Mouse (Mus musculus) midbrain, postnatal 0 days (tissue): ENCODE results near the gene Mapk8ip3. TPM values are rescaled to one million over a fixed set of nuclear protein-coding genes. Genes with fewer than 3 reads are reported as not detected.

Source experiments
- ATAC-seq: fragments of 200-750 bp; cut with Nextera tagmentation; 2 replicates; pipeline ENCODE4 v1.8.0; 2017; ENCODE audit warnings: moderate number of reproducible peaks, mild to moderate bottlenecking, moderate TSS enrichment, moderate library complexity; ENCODE audit not compliant: low FRiP score
- DNase-seq: peaks from one replicate; pipeline ENCODE4 v3.0.0-alpha.2; 2015; ENCODE audit warnings: low spot score
- H3K27ac ChIP-seq: fragments of 300-500 bp; sonication (generic); 2 replicates; pipeline ENCODE4 v1.5.1; 2014; ENCODE audit warnings: low read depth, mild to moderate bottlenecking, low read length, mixed read lengths
- H3K27me3 ChIP-seq: fragments of 300-500 bp; sonication (generic); 2 replicates; pipeline ENCODE4 v1.6.1; 2014; ENCODE audit warnings: low read length, control low read depth, mixed read lengths; ENCODE audit not compliant: insufficient read depth
- H3K36me3 ChIP-seq: fragments of 300-500 bp; sonication (generic); 2 replicates; pipeline ENCODE4 v1.6.1; 2014; ENCODE audit warnings: low read length, control low read depth, mixed read lengths; ENCODE audit not compliant: insufficient read depth
- H3K4me1 ChIP-seq: fragments of 300-500 bp; sonication (generic); 2 replicates; pipeline ENCODE4 v1.6.1; 2014; ENCODE audit warnings: mild to moderate bottlenecking, control low read depth, antibody characterized with exemption, low read length, mixed read lengths; ENCODE audit not compliant: insufficient read depth
- H3K4me2 ChIP-seq: fragments of 300-500 bp; sonication (generic); 2 replicates; pipeline ENCODE4 v1.6.1; 2014; ENCODE audit warnings: low read depth, mild to moderate bottlenecking, low read length, mixed read lengths; ENCODE audit not compliant: poor library complexity, severe bottlenecking
- H3K4me3 ChIP-seq: fragments of 300-500 bp; sonication (generic); 2 replicates; pipeline ENCODE4 v1.5.1; 2014; ENCODE audit warnings: low read depth, mild to moderate bottlenecking, low read length, moderate library complexity
- H3K9ac ChIP-seq: fragments of 300-500 bp; sonication (generic); replicated peaks from 2 replicates; pipeline ENCODE4 v1.6.1; 2014; ENCODE audit warnings: mild to moderate bottlenecking, low read length, moderate library complexity, mixed read lengths; ENCODE audit not compliant: poor library complexity, severe bottlenecking
- H3K9me3 ChIP-seq: fragments of 300-500 bp; sonication (generic); 2 replicates; pipeline ENCODE4 v1.6.1; 2016; ENCODE audit warnings: low read length, control low read depth
- CTCF ChIP-seq: IDR thresholded peaks from 2 replicates; pipeline ENCODE4 v1.5.1; 2016; ENCODE audit warnings: antibody characterized with exemption, mild to moderate bottlenecking
- WGBS: fragments of 180-500 bp; shearing (Covaris S2); extraction: QIAGEN DNeasy Blood & Tissue Kit; methylation state at CpG from one replicate; pipeline ENCODE4 v1.1.7; 2014; 5-methylcytosine and 5-hydroxymethylcytosine counted together
- polyA plus RNA-seq: library from polyadenylated mRNA; unstranded; fragments of >200 nt; fragmentation: Nextera tagmentation; extraction: Ambion mirVana; gene quantifications from 2 replicates; pipeline ENCODE4 v1.2.1, GENCODE M21; 2015
- total RNA-seq: library from RNA; depleted of rRNA; stranded (reverse); fragments of >200 nt; gene quantifications from 2 replicates; pipeline ENCODE4 v1.2.3, GENCODE M21; 2014; rRNA removed

Mapk8ip3 gene
- total RNA-seq: 153 and 168 TPM in 2 replicates
- polyA plus RNA-seq: 70.5 and 72.5 TPM in 2 replicates

- Histone ChIP-seq H3K4me1 (peaks cover 16% of the 10 kb centered on the region), H3K27me3 (no peaks in the 10 kb centered on the region), H3K4me2 (peak within 1 kb of the TSS; percentile 79), H3K9ac (peak within 1 kb of the TSS; percentile 92), H3K9me3 (no peaks in the 10 kb centered on the region), H3K4me3 (peak within 1 kb of the TSS; percentile 93), H3K36me3 (0 out of 2 replicates have a peak, but pooled peaks cover 2% of the 10 kb centered on the region), H3K27ac (peak within 1 kb of the TSS; percentile 86)
- DNase-seq: peak; percentile 96
- WGBS: under 1% methylated on average over 78 of the region's 78 CpGs
- TF ChIP-seq CTCF: peak; percentile 50
- peak; percentile 97 for ATAC-seq
Observed at GRCm38 (mm10) chr17:24936259-24937237, at the start of gene Mapk8ip3. Gene Mapk8ip3, minus strand, starts transcription at chr17:24936977.

- DNase-seq (no peak), ATAC-seq (peak; percentile 53)
- Histone ChIP-seq H3K4me2 (peak overlapping the region; percentile 62), H3K27ac (no peak overlapping the region), H3K9me3 (no peaks in the 10 kb centered on the region), H3K27me3 (no peaks in the 10 kb centered on the region), H3K9ac (no peak overlapping the region), H3K4me1 (no peaks in the 10 kb centered on the region; the same call in 1 of the 2 replicates), H3K4me3 (peak overlapping the region; percentile 84), H3K36me3 (peaks cover 33% of the 10 kb centered on the region)
- WGBS: 15% methylated on average over 20 of the region's 21 CpGs
- TF ChIP-seq CTCF: no peak
Observed at GRCm38 (mm10) chr17:24960852-24961715, 24.3 kb upstream of the Mapk8ip3 start.

GRCm38 (mm10) chr17:24960135-24960851 lies 23.5 kb upstream of the Mapk8ip3 start, which contains the start of gene Jpt2:
Gene Jpt2, minus strand, starts transcription at chr17:24960689.
- under 1% methylated on average over 57 of the region's 59 CpGs for WGBS
- peak within 1 kb of the TSS; percentile 86 for H3K27ac ChIP-seq
- H3K4me3 ChIP-seq: peak within 1 kb of the TSS; percentile 84
- peak; percentile 100 for ATAC-seq
- no peaks in the 10 kb centered on the region for H3K9me3 ChIP-seq
- H3K4me1 ChIP-seq: no peaks in the 10 kb centered on the region; the same call in 1 of the 2 replicates
- peak within 1 kb of the TSS; percentile 62 for H3K4me2 ChIP-seq
- no peaks in the 10 kb centered on the region for H3K27me3 ChIP-seq
- TF ChIP-seq CTCF: peak; percentile 76
- peak; percentile 99 for DNase-seq
- H3K36me3 ChIP-seq: peaks cover 31% of the 10 kb centered on the region
- H3K9ac ChIP-seq: peak within 1 kb of the TSS; percentile 84

- 37% methylated on average over 8 of the region's 8 CpGs for WGBS
- Histone ChIP-seq H3K4me3 (peak overlapping the region; percentile 84), H3K4me2 (peak overlapping the region; percentile 62), H3K9ac (peak overlapping the region; percentile 84), H3K27me3 (no peaks in the 10 kb centered on the region), H3K27ac (0 out of 2 replicates have a peak overlapping the region, but pooled peaks have one; percentile 86), H3K4me1 (no peaks in the 10 kb centered on the region; the same call in 1 of the 2 replicates), H3K36me3 (peaks cover 29% of the 10 kb centered on the region), H3K9me3 (no peaks in the 10 kb centered on the region)
- TF ChIP-seq CTCF: no peak
- DNase-seq (no peak), ATAC-seq (no peak)
Observed at GRCm38 (mm10) chr17:24959371-24959770, 22.6 kb upstream of the Mapk8ip3 start.

GRCm38 (mm10) chr17:24953291-24953690 lies 16.5 kb upstream of the Mapk8ip3 start:
- no peak overlapping the region for H3K27ac ChIP-seq
- no peaks in the 10 kb centered on the region for H3K9me3 ChIP-seq
- no peaks in the 10 kb centered on the region for H3K27me3 ChIP-seq
- no peaks in the 10 kb centered on the region for H3K4me1 ChIP-seq
- ATAC-seq (no peak), DNase-seq (no peak)
- H3K9ac ChIP-seq: no peak overlapping the region
- H3K4me3 ChIP-seq: no peak overlapping the region
- TF ChIP-seq CTCF: no peak
- no peak overlapping the region for H3K4me2 ChIP-seq
- 97% methylated on average over 2 of the region's 2 CpGs for WGBS
- peaks cover 35% of the 10 kb centered on the region for H3K36me3 ChIP-seq
